Mouse (Mus musculus) testis, adult 2 months (tissue): ENCODE measurements around the gene Ccdc188.

Experiments used
- CTCF ChIP-seq: fragments of 200-500 bp; IDR thresholded peaks from 2 replicates; pipeline ENCODE4 v1.5.1; 2012; ENCODE audit warnings: low read depth, mild to moderate bottlenecking, inconsistent platforms, low read length, moderate library complexity; ENCODE audit not compliant: control insufficient read depth, insufficient read depth, insufficient replicate concordance
- POLR2A ChIP-seq: fragments of 200-500 bp; IDR thresholded peaks from 2 replicates; pipeline ENCODE4 v1.6.1; 2012; ENCODE audit warnings: low read depth, mild to moderate bottlenecking, inconsistent platforms, low read length, moderate library complexity; ENCODE audit not compliant: control insufficient read depth

DNA sequence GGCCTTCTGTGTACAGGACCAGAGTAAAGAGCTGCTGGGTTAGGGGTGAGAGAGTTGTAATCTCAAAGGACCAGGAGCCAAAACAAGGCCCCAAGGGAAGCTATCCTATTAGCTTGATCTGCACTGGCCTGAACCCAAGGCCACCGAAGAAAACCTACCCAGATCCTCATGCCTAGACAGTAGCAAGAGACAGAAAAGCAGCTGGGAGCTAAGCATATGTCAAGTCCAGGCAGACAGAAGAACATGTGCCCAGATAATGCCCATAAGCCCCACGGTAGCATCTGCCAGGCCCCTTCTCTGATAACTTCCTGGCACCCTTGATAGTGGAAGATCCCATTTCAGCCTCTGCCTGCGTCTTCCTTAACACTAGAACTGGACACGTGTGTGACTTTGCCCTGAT is 30.9 kb upstream of the Ccdc188 start:
- no peak for TF ChIP-seq CTCF
- no peak for TF ChIP-seq POLR2A
